Mouse (Mus musculus) erythroid progenitor cell, adult 5-6 weeks (primary cell): Measurements from ENCODE around the gene Plekho2. TPM values are rescaled to one million over a fixed set of nuclear protein-coding genes. Genes with fewer than 3 reads are reported as not detected.
A peak's percentile ranks its signal among the peaks of the same experiment; 100 is the strongest.

Source experiments
- ATAC-seq: replicated peaks from 2 replicates; pipeline ENCODE4 v1.8.0; 2016; ENCODE audit warnings: moderate number of reproducible peaks, mild to moderate bottlenecking, moderate TSS enrichment, inconsistent platforms; ENCODE audit not compliant: poor library complexity, low FRiP score, severe bottlenecking
- total RNA-seq, 2 experiments: library from RNA; stranded (forward) in 1 of 2; stranded (reverse) in 1 of 2; fragments of 150-400 nt in 1 of 2; fragments of 186-747, 209-891 nt in 1 of 2; gene quantifications; 2 replicates each; pipeline versions ENCODE4 v1.2.3 to v1.2.4; 2015 to 2017; ENCODE audit warnings: low replicate concordance in 2 of 2

Gene Plekho2
- total RNA-seq (2015; ENCODE audit: low replicate concordance) = 32.3 and 42.2 TPM in 2 replicates
- 48.6 and 54.6 TPM in 2 replicates for total RNA-seq (2017; ENCODE audit: low replicate concordance)

DNA sequence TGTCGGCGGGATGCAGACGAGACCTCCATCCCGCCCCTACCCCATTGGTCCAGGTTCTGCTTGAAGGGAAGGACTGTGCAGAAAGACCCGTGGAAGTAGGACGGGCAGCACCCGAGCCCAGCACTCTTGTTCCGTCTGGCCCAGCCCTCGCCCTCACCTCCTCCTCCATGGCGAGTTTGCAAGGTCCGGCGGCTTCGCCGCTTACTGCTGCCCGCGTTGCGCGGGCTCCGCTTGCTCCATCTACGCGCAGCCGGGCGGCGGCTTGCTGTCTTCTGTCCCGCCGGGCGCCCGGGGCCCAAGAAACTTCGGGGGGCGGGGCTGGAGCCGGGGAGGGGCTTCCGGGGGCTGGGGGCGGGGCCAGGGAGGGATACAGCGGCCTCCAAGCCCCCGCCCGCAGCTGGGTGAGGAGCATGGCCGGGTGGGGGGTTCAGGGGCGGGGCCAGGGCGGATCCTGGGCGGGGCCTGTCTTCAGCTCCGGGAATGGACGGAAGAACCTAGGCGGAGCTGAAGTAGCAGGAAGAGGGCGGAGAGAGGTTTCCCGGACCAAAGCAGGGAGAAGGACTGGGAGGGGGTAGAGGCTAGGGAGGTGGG is at the start of gene Plekho2:
TSS of gene Plekho2 (minus strand) at position 260 of the 591 bp plus-strand sequence.
- peak; percentile 60 for ATAC-seq

DNA sequence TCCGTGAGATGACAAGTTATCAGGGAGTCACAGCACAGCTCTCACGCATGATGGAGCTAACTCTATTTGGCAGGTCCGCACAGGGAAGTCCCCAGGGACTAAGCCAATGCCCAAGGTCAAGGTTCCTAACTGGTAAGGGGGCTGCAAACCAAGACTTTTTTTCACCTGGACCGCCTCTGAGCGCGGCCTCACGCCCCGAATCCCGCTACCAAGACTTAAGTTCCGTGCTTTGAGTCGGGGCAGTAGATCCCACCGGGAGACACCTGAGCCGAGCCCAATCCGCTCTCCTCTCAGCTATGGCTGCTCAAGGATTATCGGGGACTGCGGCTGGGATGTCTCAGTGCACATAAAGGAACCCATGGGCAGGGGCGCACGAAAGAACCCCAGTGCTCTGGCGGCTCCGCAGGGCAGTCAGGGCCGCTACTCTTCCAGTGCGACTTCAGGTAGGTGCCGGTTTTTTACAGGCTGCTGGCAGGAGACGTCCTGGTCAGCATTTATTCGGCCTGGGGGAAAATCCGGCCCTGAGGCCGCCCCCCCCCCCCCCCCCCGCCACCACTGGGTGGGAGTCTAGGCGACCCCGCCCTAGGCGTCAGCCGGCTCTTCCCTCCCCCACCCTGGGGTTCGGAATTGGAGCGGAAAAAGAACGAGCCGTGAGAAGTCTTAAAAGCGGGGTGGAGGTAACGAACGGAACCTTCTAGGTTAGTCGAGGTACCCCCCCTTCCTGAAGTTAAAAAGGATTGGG is 49.4 kb upstream of the Plekho2 start, which contains the start of gene Rbpms2:
TSS of gene Rbpms2 (plus strand) at position 624 of the 742 bp plus-strand sequence.
- no peak for ATAC-seq

DNA sequence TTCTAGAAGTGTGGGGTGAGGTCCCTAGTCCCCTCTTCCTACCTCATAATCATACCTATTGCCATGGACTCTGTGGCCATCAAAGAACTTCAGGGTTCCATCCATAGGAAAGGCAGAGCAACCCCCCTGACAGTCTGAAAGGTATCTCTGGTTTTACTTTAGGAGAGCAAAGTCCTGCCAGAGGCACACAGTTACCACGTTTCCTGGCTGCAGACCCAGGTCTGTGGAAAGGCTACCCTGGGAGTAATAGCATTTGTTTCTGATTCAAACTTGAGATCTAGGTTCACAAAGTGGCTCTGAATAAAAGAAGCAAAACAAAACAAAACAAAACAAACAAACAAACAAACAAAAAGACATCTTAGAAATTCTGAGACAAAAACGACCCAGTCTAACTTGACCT is 44.4 kb upstream of the Plekho2 start:
- ATAC-seq = no peak

DNA sequence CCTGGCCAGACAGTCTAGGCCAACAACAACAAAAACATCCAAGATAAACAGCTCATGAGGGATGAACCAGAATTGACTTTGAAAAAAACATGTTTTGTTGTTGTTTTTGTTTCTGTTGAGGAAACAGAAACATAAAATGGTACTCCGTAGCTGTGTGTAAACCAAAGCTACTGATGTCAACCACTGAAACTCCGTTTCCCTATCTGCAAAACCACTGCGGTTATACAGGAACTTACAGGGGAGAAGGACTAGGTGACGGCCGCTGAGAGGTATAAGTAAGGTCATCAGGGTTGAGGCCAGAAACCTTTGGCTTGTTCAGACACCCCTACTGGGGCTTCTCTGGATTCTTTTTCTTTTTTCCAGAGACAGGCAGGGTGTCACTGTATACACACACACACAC is 43.0 kb upstream of the Plekho2 start:
- no peak for ATAC-seq

DNA sequence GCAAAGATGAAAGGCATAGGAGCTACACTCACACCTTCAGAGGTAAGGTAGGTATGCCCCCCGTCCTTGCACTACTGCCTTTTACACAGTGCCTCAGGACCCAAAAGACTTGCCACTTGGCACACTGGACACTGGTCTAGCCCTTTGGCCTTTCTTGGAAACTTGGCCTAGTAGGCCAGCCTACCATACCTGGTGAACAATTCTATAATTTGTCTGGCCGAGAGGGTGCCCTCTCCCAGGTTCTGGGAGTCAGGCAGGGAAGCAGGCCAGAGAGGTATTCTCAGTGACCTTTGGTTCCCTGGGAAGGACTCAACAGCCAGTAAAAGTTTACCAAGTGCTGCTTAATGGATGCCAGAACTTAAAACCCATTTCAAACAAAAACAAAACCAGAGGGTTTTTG is 41.8 kb upstream of the Plekho2 start:
- ATAC-seq = no peak

DNA sequence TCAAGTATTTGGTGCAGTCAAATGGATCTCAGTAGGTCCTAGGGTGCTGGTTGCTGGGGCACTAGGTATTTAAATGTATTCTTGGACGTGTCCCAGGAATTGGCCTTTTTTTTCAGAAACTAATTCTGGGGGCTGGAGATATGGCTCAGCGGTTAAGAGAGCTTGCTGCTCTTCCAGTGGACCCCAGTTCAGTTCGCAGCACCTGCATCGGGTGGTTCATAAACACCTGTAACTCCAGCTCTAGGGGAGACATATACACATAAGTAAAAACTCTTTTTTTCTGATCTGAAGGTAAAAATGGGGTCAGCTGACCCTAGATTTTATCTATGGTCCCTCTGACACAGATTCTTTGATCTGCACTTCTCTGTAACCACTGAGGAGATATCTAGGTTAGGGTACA is 41.4 kb upstream of the Plekho2 start:
- no peak for ATAC-seq

DNA sequence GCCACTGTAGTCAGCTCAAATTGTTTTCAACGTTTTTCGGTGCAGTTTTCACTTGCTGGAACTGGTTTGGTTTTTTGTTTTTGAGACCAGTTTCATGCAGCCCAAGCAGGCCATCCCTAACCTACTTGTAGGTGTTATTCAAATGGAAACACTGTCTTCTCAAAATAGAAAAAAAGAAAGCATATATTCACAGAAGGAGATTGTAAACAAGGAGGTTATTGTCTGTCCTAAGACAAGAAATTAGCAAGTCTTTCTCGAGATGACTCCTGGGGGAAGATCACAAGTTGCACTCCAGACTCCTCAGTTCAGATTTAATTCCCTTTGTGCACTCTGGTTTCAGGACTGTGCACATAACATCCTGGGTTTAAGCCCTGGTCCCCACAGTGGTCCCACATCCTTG is 39.5 kb upstream of the Plekho2 start:
- ATAC-seq = no peak

GRCm38 (mm10) chr9:65613098-65613497 is 33.3 kb upstream of the Plekho2 start:
- no peak for ATAC-seq

GRCm38 (mm10) chr9:65611969-65612486 is 32.2 kb upstream of the Plekho2 start:
- no peak for ATAC-seq

- ATAC-seq = no peak
Measured at GRCm38 (mm10) chr9:65607120-65607519, 27.3 kb upstream of the Plekho2 start.

DNA sequence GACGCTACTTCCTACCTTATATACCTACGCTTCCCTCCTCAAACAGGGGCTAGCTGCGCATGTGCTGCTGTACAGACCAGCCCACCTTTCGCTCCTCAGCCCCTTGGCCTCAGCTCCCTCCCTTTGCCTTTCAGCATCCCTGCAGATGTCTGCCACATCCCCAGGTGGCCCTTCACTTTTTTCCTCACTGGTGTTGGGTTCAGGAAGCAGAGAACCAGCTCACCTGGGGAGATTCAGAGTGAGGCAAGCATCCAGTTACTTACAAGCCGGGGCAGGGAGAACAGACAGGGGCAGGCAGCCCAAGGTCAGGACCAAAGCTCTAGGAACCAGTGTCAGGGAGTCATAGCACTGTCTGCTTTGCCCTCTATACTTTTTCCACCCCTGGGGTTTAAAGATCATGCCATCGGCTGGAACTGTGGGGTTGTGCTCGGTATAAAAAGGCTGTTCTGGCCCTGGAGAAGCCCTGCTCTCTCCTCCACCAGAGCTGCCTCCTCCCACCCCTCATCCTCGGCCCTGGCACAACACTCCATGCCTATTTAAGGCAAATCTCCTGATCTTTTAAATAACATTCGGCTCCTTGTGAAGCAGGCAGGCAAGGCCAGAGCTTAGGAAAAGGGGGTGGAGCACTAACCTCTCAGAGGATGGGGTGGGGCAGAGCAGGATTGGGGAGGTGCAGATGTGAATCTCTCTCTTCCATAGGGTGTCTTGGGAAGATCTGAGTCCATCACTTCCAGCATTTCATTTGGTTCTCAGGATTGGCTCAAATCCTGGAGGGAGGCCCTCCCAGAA is 26.7 kb upstream of the Plekho2 start:
- no peak for ATAC-seq

DNA sequence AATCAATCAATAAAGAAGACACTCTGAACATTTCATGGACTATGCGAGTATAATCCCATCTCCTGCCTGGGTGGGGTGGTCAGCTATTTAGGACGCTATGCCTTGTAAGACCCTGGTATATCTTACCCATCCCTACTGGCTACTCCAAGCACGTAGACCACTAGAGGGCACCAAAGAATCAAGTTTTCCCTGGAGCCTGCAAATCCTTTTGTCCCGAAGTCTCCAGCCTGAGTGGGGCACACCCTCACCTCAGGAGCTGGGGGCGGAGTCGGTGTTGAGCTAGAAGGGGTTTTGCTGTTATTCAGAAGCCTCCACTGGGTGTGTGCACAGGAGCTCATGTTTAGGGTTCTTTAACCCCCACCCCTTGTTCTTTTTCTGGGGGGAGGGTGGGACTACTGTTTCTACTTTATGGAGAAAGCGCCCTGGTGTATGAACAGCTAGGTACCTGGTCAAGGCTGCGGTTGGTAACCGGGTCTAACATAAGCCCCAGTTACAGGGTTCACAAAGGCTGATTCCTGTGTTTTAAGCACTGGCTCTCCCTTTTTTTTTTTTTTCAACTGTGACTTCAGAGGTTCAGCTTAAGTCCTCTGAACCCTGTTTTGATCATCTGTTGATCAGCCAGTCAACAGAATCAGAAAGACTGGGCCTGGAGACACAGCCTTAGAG is 25.8 kb upstream of the Plekho2 start:
- ATAC-seq = peak; percentile 73

DNA sequence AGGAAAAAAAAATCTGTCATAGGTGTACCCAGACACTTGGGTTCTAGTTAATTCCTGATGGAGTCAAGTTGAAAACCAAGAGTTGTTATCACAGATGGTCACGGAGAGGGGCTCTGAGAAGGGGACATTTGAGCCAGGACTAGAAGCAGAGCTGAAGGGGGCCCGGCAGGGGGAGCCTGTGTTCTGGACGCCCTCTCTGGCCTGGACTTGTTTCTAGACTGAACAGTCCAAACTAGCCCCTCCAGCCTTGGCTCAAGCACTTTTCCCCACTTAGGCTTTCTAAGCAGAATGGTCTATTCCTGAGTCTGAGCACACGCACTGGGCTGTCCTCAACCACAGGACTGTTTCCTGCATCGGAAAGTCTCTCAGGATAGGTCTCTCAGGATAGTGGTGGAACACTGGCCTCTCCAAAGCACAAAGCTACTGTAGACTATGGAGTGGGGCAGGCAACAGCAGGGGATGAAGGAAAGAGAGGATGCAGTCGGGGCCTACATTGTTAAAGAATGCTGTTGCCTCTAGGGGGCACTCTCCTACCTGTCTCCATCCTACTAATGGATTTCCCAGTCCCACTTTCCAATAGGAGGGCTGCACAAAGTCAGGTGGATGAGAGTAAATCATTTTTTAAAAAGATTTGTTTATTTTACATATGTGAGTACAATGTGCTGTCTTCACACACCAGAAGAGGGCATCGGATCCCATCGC is 23.7 kb upstream of the Plekho2 start:
- no peak for ATAC-seq

DNA sequence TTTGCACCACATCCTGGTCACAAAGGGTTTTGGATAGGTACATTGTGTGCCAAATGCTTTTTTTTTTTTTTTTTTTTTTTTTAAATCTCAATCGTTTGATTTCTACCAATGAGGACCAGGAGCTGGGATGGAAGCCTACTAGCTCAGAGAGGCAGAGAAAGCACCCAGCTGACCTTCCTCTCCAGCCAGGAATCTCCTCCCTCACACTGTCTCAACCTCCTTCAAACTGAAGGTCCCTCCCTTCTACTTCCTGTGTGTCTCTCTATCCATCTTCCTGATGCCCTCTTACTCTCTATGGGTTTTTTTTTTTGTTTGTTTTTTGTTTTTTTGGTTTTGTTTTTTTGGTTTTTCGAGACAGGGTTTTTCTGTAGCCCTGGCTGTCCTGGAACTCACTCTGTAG is 21.1 kb upstream of the Plekho2 start:
- ATAC-seq = no peak

DNA sequence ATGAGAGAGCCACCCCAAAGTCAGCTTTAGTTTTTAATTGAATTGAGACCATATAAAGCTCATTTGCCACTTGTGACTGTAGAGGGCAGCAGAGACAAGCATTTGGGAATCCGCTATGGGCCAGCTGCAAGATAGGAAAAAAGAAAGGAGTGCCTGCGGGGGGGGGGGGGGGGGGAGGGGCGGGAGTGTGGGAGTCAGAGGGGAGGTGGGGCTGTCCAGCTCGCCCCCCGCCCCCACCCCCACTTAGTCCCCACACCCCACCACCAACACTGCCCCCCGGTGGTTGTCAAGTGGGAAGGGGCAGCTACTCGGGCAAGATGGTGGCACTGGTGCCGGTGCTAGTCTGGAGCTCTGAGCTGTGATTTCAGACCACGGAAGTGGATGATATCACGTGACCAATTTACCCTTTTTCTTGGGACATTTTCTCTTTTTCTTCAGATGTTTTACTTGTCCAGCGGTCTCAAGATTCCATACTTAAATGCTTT is 19.0 kb upstream of the Plekho2 start:
- peak; percentile 60; the same call in 1 of the 2 replicates for ATAC-seq

DNA sequence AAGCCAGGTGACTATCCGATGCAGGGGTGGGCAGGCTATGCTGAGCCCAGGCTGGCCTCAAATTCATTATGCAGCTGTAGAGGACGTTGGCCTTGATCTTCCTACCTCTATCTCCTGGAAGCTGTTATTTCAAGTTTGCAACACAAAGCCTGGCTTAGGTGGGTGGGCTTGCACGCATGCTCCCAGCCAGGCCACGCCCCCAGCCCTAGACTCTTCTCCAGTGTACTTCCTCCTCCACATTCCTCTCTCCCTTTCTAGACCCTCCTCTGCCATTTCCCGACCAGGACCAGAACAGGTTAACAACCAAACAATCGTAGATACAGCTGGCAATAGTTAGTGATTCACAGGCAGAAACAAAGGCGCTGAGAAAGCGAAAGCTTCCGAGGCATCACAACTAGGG is 13.8 kb upstream of the Plekho2 start:
- ATAC-seq = no peak

GRCm38 (mm10) chr9:65592721-65593120 is 12.9 kb upstream of the Plekho2 start:
- ATAC-seq = no peak

GRCm38 (mm10) chr9:65589091-65589490 is 9.3 kb upstream of the Plekho2 start:
- ATAC-seq = no peak
